Mouse (Mus musculus): ENCODE data around the gene Rtkn. TPM values are rescaled to one million over a fixed set of nuclear protein-coding genes. Genes with fewer than 3 reads are reported as not detected.

The Rtkn gene
- total and polyA plus RNA-seq, 2 experiments from 2014 or later: 12.5 to 30.9 TPM

DNA sequence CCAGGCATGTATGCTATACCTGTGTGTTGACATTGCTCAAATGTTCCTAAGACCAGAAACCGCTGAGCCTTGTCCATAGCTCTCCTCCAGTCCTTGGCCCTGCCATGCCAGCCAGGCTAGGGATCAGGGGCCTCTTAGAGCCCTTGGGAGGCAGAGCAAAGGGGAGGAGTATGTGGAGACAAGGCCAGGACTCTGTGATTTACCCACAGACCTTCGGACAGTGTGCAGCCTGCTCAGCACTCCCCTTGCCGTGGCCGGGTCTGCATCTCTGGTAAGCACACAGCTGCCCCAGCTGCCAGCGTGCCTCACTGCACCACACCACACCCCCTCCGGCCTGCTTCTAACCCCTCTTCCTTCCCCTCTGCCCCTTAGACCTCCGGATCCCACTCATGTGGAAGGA, 12.0 kb downstream of the Rtkn start:
- H3K27me3 ChIP-seq (ENCODE audit: insufficient read depth, low read length): no peaks in the 10 kb centered on the region
- no peak overlapping the region for H3K27ac ChIP-seq (ENCODE audit: low read depth, low read length)
- H3K4me1 ChIP-seq (ENCODE audit: insufficient read depth, low read length): 0 out of 2 replicates have a peak, but pooled peaks cover under 1% of the 10 kb centered on the region
- 0 out of 2 replicates have a peak, but pooled peaks cover 2% of the 10 kb centered on the region for H3K36me3 ChIP-seq (ENCODE audit: insufficient read depth, low read length)
- H3K4me2 ChIP-seq (ENCODE audit: low read depth, low read length, poor library complexity, severe bottlenecking): no peak overlapping the region
- no peak for TF ChIP-seq CTCF (IDR thresholded peaks at IDR 0.05)
- no peak overlapping the region for H3K9ac ChIP-seq (replicated peaks; ENCODE audit: low read length, poor library complexity, severe bottlenecking)
- DNase-seq (ENCODE audit: low spot score): no peak
- WGBS: 50% methylated on average over 5 of the region's 7 CpGs
- H3K4me3 ChIP-seq (ENCODE audit: low read depth, low read length): no peak overlapping the region
- ATAC-seq (ENCODE audit: low FRiP score): no peak
- no peaks in the 10 kb centered on the region for H3K9me3 ChIP-seq (ENCODE audit: low read length)

DNA sequence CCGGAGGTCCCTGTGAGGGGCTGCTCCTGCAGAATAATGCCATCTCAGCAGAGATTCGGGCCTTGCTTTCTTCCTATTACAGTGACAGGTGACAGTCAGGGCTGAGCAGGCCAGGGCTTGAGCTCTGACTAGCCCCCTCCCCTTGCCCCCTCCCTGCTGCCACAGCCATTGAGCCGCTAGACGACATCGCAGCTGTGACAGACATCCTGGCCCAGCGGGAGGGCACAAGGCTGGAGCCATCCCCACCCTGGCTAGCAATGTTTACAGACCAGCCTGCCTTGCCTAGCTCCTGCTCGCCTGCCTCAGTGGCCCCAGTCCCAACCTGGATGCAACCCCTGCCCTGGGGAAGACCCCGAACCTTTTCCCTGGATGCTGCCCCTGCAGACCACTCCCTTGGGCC, 16.5 kb downstream of the Rtkn start:
- 26% methylated on average over 8 of the region's 8 CpGs for WGBS
- H3K4me3 ChIP-seq (ENCODE audit: low read depth, low read length): no peak overlapping the region
- no peak for TF ChIP-seq CTCF (IDR thresholded peaks at IDR 0.05)
- H3K4me2 ChIP-seq (ENCODE audit: low read depth, low read length, poor library complexity, severe bottlenecking): no peak overlapping the region
- no peak overlapping the region for H3K27ac ChIP-seq (ENCODE audit: low read depth, low read length)
- H3K4me1 ChIP-seq (ENCODE audit: insufficient read depth, low read length): peaks cover 9% of the 10 kb centered on the region; the same call in 1 of the 2 replicates
- 0 out of 2 replicates have a peak, but pooled peaks cover 14% of the 10 kb centered on the region for H3K36me3 ChIP-seq (ENCODE audit: insufficient read depth, low read length)
- H3K9me3 ChIP-seq (ENCODE audit: low read length): no peaks in the 10 kb centered on the region
- DNase-seq (ENCODE audit: low spot score): no peak
- no peaks in the 10 kb centered on the region for H3K27me3 ChIP-seq (ENCODE audit: insufficient read depth, low read length)
- no peak for ATAC-seq (ENCODE audit: low FRiP score)
- H3K9ac ChIP-seq (replicated peaks; ENCODE audit: low read length, poor library complexity, severe bottlenecking): no peak overlapping the region; the same call in 1 of the 2 replicates

DNA sequence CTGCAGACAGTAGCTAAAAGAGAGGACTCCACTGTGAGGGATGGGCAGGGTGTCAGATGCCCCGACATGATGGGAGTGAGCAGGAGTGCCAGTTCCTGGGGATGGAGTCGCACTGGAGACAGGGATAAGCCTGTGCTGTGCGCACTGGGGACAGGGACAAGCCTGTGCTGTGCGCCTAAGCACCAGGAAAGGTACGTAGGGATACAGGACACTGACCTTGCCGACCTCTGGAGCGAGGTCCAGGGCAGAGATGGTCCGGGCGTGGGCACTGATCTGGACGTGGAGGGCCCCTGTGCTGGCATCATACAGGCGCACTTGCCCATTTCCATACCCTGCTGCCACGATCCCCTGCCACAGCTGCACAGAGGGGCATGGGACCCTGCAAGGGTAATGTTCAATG, 17.8 kb downstream of the Rtkn start:
- no peak overlapping the region for H3K4me3 ChIP-seq (ENCODE audit: low read depth, low read length)
- TF ChIP-seq CTCF (IDR thresholded peaks at IDR 0.05): no peak
- ATAC-seq (ENCODE audit: low FRiP score): no peak
- H3K9me3 ChIP-seq (ENCODE audit: low read length): no peaks in the 10 kb centered on the region
- no peak overlapping the region for H3K27ac ChIP-seq (ENCODE audit: low read depth, low read length)
- H3K9ac ChIP-seq (replicated peaks; ENCODE audit: low read length, poor library complexity, severe bottlenecking): no peak overlapping the region
- H3K4me2 ChIP-seq (ENCODE audit: low read depth, low read length, poor library complexity, severe bottlenecking): no peak overlapping the region
- no peak for DNase-seq (ENCODE audit: low spot score)
- 88% methylated on average over 12 of the region's 12 CpGs for WGBS
- 0 out of 2 replicates have a peak, but pooled peaks cover 13% of the 10 kb centered on the region for H3K36me3 ChIP-seq (ENCODE audit: insufficient read depth, low read length)
- peaks cover 9% of the 10 kb centered on the region; the same call in 1 of the 2 replicates for H3K4me1 ChIP-seq (ENCODE audit: insufficient read depth, low read length)
- no peaks in the 10 kb centered on the region for H3K27me3 ChIP-seq (ENCODE audit: insufficient read depth, low read length)

DNA sequence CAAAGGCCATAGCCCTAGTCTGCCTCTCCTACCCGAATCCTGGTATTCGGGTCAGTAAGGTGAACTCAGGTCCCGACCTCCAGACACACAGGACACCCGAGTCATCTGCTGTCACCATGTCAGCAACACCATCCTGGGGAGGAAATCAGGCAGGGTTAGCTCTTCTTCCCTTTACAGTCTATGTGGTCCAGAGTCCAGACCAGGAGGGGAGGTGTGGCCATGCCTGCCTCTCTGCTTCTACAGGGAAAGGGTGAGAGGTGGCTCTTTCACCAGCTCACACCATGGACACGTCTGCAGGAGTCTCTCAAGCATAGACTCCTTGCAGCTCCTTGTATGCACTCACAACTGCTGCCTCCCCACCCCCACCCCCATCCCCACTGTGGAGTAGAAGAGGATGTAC, 18.2 kb downstream of the Rtkn start:
- Histone ChIP-seq H3K27ac (ENCODE audit: low read depth, low read length) (no peak overlapping the region), H3K36me3 (ENCODE audit: insufficient read depth, low read length) (0 out of 2 replicates have a peak, but pooled peaks cover 11% of the 10 kb centered on the region), H3K27me3 (ENCODE audit: insufficient read depth, low read length) (no peaks in the 10 kb centered on the region), H3K4me3 (ENCODE audit: low read depth, low read length) (no peak overlapping the region), H3K9ac (replicated peaks; ENCODE audit: low read length, poor library complexity, severe bottlenecking) (no peak overlapping the region), H3K9me3 (ENCODE audit: low read length) (no peaks in the 10 kb centered on the region), H3K4me1 (ENCODE audit: insufficient read depth, low read length) (peaks cover 9% of the 10 kb centered on the region; the same call in 1 of the 2 replicates), H3K4me2 (ENCODE audit: low read depth, low read length, poor library complexity, severe bottlenecking) (no peak overlapping the region)
- ATAC-seq (ENCODE audit: low FRiP score): no peak
- TF ChIP-seq CTCF (IDR thresholded peaks at IDR 0.05): no peak
- WGBS: 78% methylated on average over 5 of the region's 5 CpGs
- DNase-seq (ENCODE audit: low spot score): no peak

DNA sequence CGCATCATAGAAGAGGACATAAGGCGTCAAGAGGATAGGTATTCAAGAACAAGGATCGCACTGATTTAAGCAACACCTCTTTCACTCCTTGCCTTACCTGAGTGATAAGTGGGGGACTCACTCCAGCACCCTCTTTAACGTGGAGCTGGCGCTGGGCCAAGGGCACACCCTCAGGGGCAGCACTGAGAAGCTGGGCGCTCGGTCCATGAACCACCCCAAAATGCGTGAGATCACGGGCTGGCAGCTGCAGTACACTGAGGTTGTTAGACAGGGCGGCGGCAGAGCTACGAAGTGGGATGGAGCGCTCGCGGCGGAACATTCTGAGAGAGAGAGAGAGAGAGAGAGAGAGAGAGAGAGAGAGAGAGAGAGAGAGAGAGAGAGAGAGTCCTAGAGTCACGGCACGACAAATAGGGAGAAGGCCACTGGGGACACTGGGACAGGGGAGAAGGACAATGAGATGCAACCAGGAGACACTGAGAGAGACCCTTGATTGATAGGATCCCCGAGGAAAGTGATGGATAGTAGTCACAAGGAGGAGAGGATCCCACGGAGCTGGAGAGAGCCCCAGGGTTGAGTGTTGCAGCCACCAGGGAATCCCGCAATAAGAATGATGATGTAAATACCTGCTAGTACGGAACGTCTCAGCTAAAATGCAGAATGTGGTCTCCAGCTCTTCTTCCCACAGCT, 20.4 kb downstream of the Rtkn start:
- H3K27ac ChIP-seq (ENCODE audit: low read depth, low read length): peak overlapping the region; percentile 14; the same call in 1 of the 2 replicates
- DNase-seq (ENCODE audit: low spot score) (peak; percentile 38), ATAC-seq (ENCODE audit: low FRiP score) (peak; percentile 48)
- H3K9ac ChIP-seq (replicated peaks; ENCODE audit: low read length, poor library complexity, severe bottlenecking): peak overlapping the region; percentile 63
- no peak; the same call in 1 of the 2 replicates for TF ChIP-seq CTCF (IDR thresholded peaks at IDR 0.05)
- 0 out of 2 replicates have a peak, but pooled peaks cover 11% of the 10 kb centered on the region for H3K36me3 ChIP-seq (ENCODE audit: insufficient read depth, low read length)
- peaks cover 6% of the 10 kb centered on the region for H3K27me3 ChIP-seq (ENCODE audit: insufficient read depth, low read length)
- peak overlapping the region; percentile 53 for H3K4me3 ChIP-seq (ENCODE audit: low read depth, low read length)
- H3K4me2 ChIP-seq (ENCODE audit: low read depth, low read length, poor library complexity, severe bottlenecking): peak overlapping the region; percentile 83
- H3K4me1 ChIP-seq (ENCODE audit: insufficient read depth, low read length): peaks cover 9% of the 10 kb centered on the region; the same call in 1 of the 2 replicates
- 8% methylated on average over 23 of the region's 23 CpGs for WGBS
- H3K9me3 ChIP-seq (ENCODE audit: low read length): no peaks in the 10 kb centered on the region

DNA sequence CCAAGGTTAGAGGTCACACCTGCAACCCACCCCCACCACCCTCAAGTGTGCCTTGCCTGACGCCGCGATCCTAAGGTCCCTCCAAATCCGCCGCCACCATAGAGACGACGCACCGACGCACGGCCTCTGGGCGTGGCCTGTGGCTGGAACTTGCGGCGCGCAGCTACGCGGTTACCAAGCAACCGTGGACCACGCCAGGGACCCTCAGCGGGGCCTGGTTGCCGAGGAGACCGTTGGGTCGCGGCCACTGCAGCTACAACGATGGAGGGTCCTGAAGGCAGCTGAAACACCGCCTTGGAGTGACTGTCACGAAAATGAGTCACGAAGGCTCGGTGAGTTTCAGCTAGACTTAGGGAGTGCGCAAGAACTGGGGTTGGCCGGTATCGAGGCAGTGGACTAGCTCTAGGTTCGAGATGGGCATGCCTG, 21.0 kb downstream of the Rtkn start, which contains the start of the genes Wdr54 and 1700003E16Rik:
Gene Wdr54 (minus strand): TSS at position 139 of the 426 bp plus-strand sequence.
Gene 1700003E16Rik (plus strand): TSS at position 146 of the 426 bp plus-strand sequence.
- under 1% methylated on average over 32 of the region's 32 CpGs for WGBS
- H3K27ac ChIP-seq (ENCODE audit: low read depth, low read length): peak within 1 kb of the TSS; percentile 14; the same call in 1 of the 2 replicates

More for the DNA sequence above, 21.0 kb downstream of the Rtkn start, which contains the start of the genes Wdr54 and 1700003E16Rik:
- DNase-seq (ENCODE audit: low spot score): peak; percentile 92
- Histone ChIP-seq H3K27me3 (ENCODE audit: insufficient read depth, low read length) (peaks cover 11% of the 10 kb centered on the region), H3K4me1 (ENCODE audit: insufficient read depth, low read length) (peaks cover 9% of the 10 kb centered on the region; the same call in 1 of the 2 replicates), H3K4me2 (ENCODE audit: low read depth, low read length, poor library complexity, severe bottlenecking) (peak within 1 kb of the TSS; percentile 83), H3K9ac (replicated peaks; ENCODE audit: low read length, poor library complexity, severe bottlenecking) (peak within 1 kb of the TSS; percentile 63), H3K9me3 (ENCODE audit: low read length) (no peaks in the 10 kb centered on the region), H3K36me3 (ENCODE audit: insufficient read depth, low read length) (0 out of 2 replicates have a peak, but pooled peaks cover 11% of the 10 kb centered on the region), H3K4me3 (ENCODE audit: low read depth, low read length) (peak within 1 kb of the TSS; percentile 53)
- ATAC-seq (ENCODE audit: low FRiP score): peak; percentile 89
- no peak for TF ChIP-seq CTCF (IDR thresholded peaks at IDR 0.05)
